Mouse (Mus musculus) hindbrain, postnatal 0 days (tissue): Measurements from ENCODE around the gene Nipsnap2. TPM values are rescaled to one million over a fixed set of nuclear protein-coding genes. Genes with fewer than 3 reads are reported as not detected.
"Not testable (repeated sequence)": the region's sequence is repeated elsewhere in the genome, so short reads cannot be mapped to it uniquely, and the experiment has no call there.

Experiments used
- ATAC-seq: fragments of 200-750 bp; cut with Nextera tagmentation; 2 replicates; pipeline ENCODE4 v1.8.0; 2017; ENCODE audit warnings: mild to moderate bottlenecking, moderate TSS enrichment, moderate library complexity
- DNase-seq: peaks from one replicate; pipeline ENCODE4 v3.0.0-alpha.2; 2015; ENCODE audit warnings: low spot score
- H3K27ac ChIP-seq: fragments of 300-500 bp; sonication (generic); 2 replicates; pipeline ENCODE4 v1.5.1; 2014; ENCODE audit warnings: mild to moderate bottlenecking
- H3K27me3 ChIP-seq: fragments of 300-500 bp; sonication (generic); 2 replicates; pipeline ENCODE4 v1.6.1; 2014; ENCODE audit warnings: low read length, mixed read lengths; ENCODE audit not compliant: insufficient read depth
- H3K36me3 ChIP-seq: fragments of 300-500 bp; sonication (generic); 2 replicates; pipeline ENCODE4 v1.6.1; 2014; ENCODE audit warnings: low read length, mixed read lengths; ENCODE audit not compliant: insufficient read depth
- H3K4me1 ChIP-seq: fragments of 300-500 bp; sonication (generic); 2 replicates; pipeline ENCODE4 v1.6.1; 2014; ENCODE audit warnings: antibody characterized with exemption, low read length, mixed read lengths; ENCODE audit not compliant: insufficient read depth
- H3K4me2 ChIP-seq: fragments of 300-500 bp; sonication (generic); 2 replicates; pipeline ENCODE4 v1.6.1; 2014; ENCODE audit warnings: low read depth, mild to moderate bottlenecking, low read length, moderate library complexity, mixed read lengths
- H3K4me3 ChIP-seq: fragments of 300-500 bp; sonication (generic); 2 replicates; pipeline ENCODE4 v1.5.1; 2014; ENCODE audit warnings: low read length
- H3K9ac ChIP-seq: fragments of 300-500 bp; sonication (generic); replicated peaks from 2 replicates; pipeline ENCODE4 v1.6.1; 2014; ENCODE audit warnings: mild to moderate bottlenecking, low read length, moderate library complexity, mixed read lengths
- H3K9me3 ChIP-seq: fragments of 300-500 bp; sonication (generic); 2 replicates; pipeline ENCODE4 v1.6.1; 2016; ENCODE audit warnings: low read length, mixed read lengths
- CTCF ChIP-seq: IDR thresholded peaks from 2 replicates; pipeline ENCODE4 v1.5.1; 2016; ENCODE audit warnings: antibody characterized with exemption, control low read depth, low read depth
- WGBS: fragments of 180-500 bp; shearing (Covaris S2); extraction: QIAGEN DNeasy Blood & Tissue Kit; methylation state at CpG from one replicate; pipeline ENCODE4 v1.1.7; 2014; 5-methylcytosine and 5-hydroxymethylcytosine counted together
- polyA plus RNA-seq: library from polyadenylated mRNA; unstranded; fragments of >200 nt; fragmentation: Nextera tagmentation; extraction: Ambion mirVana; gene quantifications from 2 replicates; pipeline ENCODE4 v1.2.1, GENCODE M21; 2015
- total RNA-seq: library from RNA; depleted of rRNA; stranded (reverse); fragments of >200 nt; gene quantifications from 2 replicates; pipeline ENCODE4 v1.2.3, GENCODE M21; 2014

Nipsnap2 gene
- total and polyA plus RNA-seq, 2 experiments from 2014 or later = 75.7 to 115 TPM

GRCm38 (mm10) chr5:129759929-129760480 is 35.1 kb downstream of the Nipsnap2 start:
- no peak overlapping the region for H3K27ac ChIP-seq
- H3K4me1 ChIP-seq = no peaks in the 10 kb centered on the region
- no peak overlapping the region for H3K4me2 ChIP-seq
- ATAC-seq (no peak), DNase-seq (no peak)
- H3K9ac ChIP-seq = no peak overlapping the region
- no peaks in the 10 kb centered on the region for H3K9me3 ChIP-seq
- H3K4me3 ChIP-seq = no peak overlapping the region
- no peak for TF ChIP-seq CTCF
- peaks cover 11% of the 10 kb centered on the region for H3K36me3 ChIP-seq
- WGBS = 92% methylated on average over 13 of the region's 13 CpGs
- no peaks in the 10 kb centered on the region for H3K27me3 ChIP-seq

- Histone ChIP-seq H3K4me3 (no peak overlapping the region), H3K27me3 (no peaks in the 10 kb centered on the region), H3K36me3 (peaks cover 3% of the 10 kb centered on the region), H3K9me3 (no peaks in the 10 kb centered on the region), H3K4me2 (peak overlapping the region; percentile 16; the same call in 1 of the 2 replicates), H3K9ac (no peak overlapping the region), H3K27ac (peak overlapping the region; percentile 84), H3K4me1 (no peaks in the 10 kb centered on the region)
- ATAC-seq = peak; percentile 96
- TF ChIP-seq CTCF = no peak
- WGBS = 36% methylated on average over 18 of the region's 18 CpGs
- DNase-seq = peak; percentile 83
Observed at GRCm38 (mm10) chr5:129761865-129762540, 37.1 kb downstream of the Nipsnap2 start.

- no peak overlapping the region for H3K9ac ChIP-seq
- ATAC-seq = no peak
Observed at GRCm38 (mm10) chr5:129770443-129771355, 45.8 kb downstream of the Nipsnap2 start.

GRCm38 (mm10) chr5:129772433-129772832 is 47.6 kb downstream of the Nipsnap2 start:
- H3K4me1 ChIP-seq = no peaks in the 10 kb centered on the region
- 85% methylated on average over 10 of the region's 10 CpGs for WGBS
- no peak overlapping the region for H3K4me3 ChIP-seq
- H3K9me3 ChIP-seq = no peaks in the 10 kb centered on the region
- no peak overlapping the region for H3K27ac ChIP-seq
- TF ChIP-seq CTCF = no peak
- H3K27me3 ChIP-seq = no peaks in the 10 kb centered on the region
- no peak overlapping the region for H3K4me2 ChIP-seq
- H3K9ac ChIP-seq = no peak overlapping the region
- ATAC-seq (no peak), DNase-seq (no peak)
- H3K36me3 ChIP-seq = peaks cover 16% of the 10 kb centered on the region

More at GRCm38 (mm10) chr5:129770443-129771355, 45.8 kb downstream of the Nipsnap2 start:
- peaks cover 16% of the 10 kb centered on the region for H3K36me3 ChIP-seq
- no peak for TF ChIP-seq CTCF
- no peak overlapping the region for H3K4me2 ChIP-seq
- H3K9me3 ChIP-seq = no peaks in the 10 kb centered on the region
- H3K4me1 ChIP-seq = no peaks in the 10 kb centered on the region
- no peak overlapping the region for H3K27ac ChIP-seq
- DNase-seq = no peak
- 82% methylated on average over 23 of the region's 23 CpGs for WGBS
- no peaks in the 10 kb centered on the region for H3K27me3 ChIP-seq
- H3K4me3 ChIP-seq = no peak overlapping the region

DNA sequence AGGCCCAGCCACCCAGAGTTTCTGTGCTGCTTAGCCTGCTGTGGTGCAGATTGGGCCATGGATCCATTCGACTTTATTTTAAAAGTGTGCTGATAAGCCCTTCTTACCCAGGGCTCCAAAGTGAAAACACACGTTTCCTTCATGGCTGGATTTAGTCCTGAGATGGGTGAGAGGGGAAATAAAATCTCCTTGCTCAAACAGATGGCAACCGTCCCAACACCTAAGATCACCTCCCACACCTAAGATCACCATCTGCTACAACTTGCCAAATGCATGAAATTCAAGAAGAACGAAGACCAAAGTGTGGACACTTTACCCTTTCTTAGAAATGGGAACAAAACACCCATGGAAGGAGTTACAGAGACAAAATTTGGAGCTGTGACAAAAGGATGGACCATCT is 48.5 kb downstream of the Nipsnap2 start:
- H3K9ac ChIP-seq, H3K4me3 ChIP-seq, H3K27ac ChIP-seq, H3K4me2 ChIP-seq, H3K9me3 ChIP-seq, DNase-seq, H3K4me1 ChIP-seq, ATAC-seq, H3K27me3 ChIP-seq: not testable (repeated sequence)
- WGBS = 86% methylated on average over 4 of the region's 4 CpGs
- peaks cover 11% of the 10 kb centered on the region; the same call in 1 of the 2 replicates for H3K36me3 ChIP-seq

GRCm38 (mm10) chr5:129774661-129775060 is 49.8 kb downstream of the Nipsnap2 start:
- TF ChIP-seq CTCF = no peak
- Histone ChIP-seq H3K36me3 (0 out of 2 replicates have a peak, but pooled peaks cover 4% of the 10 kb centered on the region), H3K4me1 (no peaks in the 10 kb centered on the region), H3K27me3 (no peaks in the 10 kb centered on the region), H3K27ac (no peak overlapping the region), H3K4me3 (no peak overlapping the region), H3K9me3 (no peaks in the 10 kb centered on the region), H3K4me2 (no peak overlapping the region), H3K9ac (no peak overlapping the region)
- DNase-seq (no peak), ATAC-seq (no peak)
- 83% methylated on average over 3 of the region's 3 CpGs for WGBS
